Mouse (Mus musculus): ENCODE results near the gene Slc25a11. TPM values are rescaled to one million over a fixed set of nuclear protein-coding genes. Genes with fewer than 3 reads are reported as not detected.
A peak's percentile ranks its signal among the peaks of the same experiment; 100 is the strongest.

Slc25a11 gene
- polyA plus RNA-seq, 1 experiment from 2014 or later = 162 TPM

- H3K27ac ChIP-seq = no peak overlapping the region
- H3K9me3 ChIP-seq = no peaks in the 10 kb centered on the region
- H3K4me1 ChIP-seq = no peaks in the 10 kb centered on the region
- H3K4me3 ChIP-seq = no peak overlapping the region
- ATAC-seq (ENCODE audit: borderline replicate concordance, extremely low read depth, low FRiP score, low TSS enrichment) = no peak
- H3K36me3 ChIP-seq = peaks cover 55% of the 10 kb centered on the region
- no peak overlapping the region for H3K9ac ChIP-seq
- WGBS = 69% methylated on average over 12 of the region's 12 CpGs
- H3K27me3 ChIP-seq = no peaks in the 10 kb centered on the region
- no peak overlapping the region for H3K4me2 ChIP-seq
These were observed 40.6 kb downstream of the Slc25a11 start for GRCm38 (mm10) chr11:70606717-70607116.

DNA sequence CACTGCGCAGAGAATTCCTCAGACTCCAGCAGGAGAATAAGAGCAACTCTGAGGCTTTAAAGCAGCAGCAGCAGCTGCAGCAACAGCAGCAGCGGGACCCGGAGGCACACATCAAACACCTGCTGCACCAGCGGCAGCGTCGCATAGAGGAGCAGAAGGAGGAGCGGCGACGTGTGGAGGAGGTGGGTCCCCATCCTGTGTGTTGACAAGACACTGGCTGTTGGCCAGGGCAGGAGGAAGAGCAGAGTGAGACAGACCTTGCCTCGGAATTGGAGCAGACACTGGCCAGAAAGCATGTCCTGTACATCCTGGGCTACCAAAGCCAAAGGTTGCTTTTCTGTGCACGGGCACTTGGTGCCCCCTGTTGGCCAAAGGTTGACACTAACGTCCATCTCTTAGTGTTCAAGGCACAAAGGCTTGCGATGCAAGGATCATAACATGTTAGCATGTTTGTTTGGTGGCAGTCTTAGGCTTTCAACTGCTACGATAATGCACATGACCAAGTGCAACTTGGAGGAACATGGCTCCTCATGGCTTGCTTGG, 42.2 kb downstream of the Slc25a11 start:
- H3K36me3 ChIP-seq = peaks cover 52% of the 10 kb centered on the region
- 52% methylated on average over 14 of the region's 14 CpGs for WGBS
- H3K4me3 ChIP-seq = no peak overlapping the region
- ATAC-seq (ENCODE audit: borderline replicate concordance, extremely low read depth, low FRiP score, low TSS enrichment) = no peak
- H3K27ac ChIP-seq = no peak overlapping the region
- no peaks in the 10 kb centered on the region for H3K9me3 ChIP-seq
- H3K9ac ChIP-seq = no peak overlapping the region
- H3K27me3 ChIP-seq = no peaks in the 10 kb centered on the region
- H3K4me1 ChIP-seq = no peaks in the 10 kb centered on the region
- no peak overlapping the region for H3K4me2 ChIP-seq

DNA sequence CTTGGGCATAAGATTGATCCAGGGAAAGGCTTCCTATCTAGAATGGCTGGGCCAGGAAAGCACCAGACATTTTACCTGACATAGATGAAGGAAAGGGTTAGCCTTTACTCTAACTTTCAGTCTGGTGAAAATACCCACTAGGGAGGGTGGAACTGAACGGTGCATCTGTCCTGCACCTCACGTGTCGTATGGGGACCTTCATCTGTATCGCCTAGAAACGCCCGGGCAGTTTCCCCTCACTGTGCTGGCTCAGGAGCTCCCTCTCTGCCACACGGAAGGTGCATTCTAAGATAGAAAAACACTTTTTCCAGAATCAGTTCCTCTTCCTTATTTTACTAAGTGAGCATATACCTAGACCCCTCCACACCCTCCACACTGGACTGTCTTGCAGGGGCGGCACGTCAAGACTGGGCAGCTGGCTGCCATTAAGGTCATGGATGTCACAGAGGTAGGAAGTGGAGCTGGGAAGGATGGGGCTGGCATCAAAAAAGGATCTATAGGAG, 48.8 kb downstream of the Slc25a11 start:
- Histone ChIP-seq H3K27me3 (no peaks in the 10 kb centered on the region), H3K9me3 (no peaks in the 10 kb centered on the region), H3K4me3 (no peak overlapping the region), H3K36me3 (peaks cover 18% of the 10 kb centered on the region), H3K4me1 (no peaks in the 10 kb centered on the region; the same call in 1 of the 2 replicates), H3K27ac (no peak overlapping the region), H3K9ac (no peak overlapping the region), H3K4me2 (no peak overlapping the region)
- no peak for ATAC-seq (ENCODE audit: borderline replicate concordance, extremely low read depth, low FRiP score, low TSS enrichment)
- 87% methylated on average over 9 of the region's 9 CpGs for WGBS

DNA sequence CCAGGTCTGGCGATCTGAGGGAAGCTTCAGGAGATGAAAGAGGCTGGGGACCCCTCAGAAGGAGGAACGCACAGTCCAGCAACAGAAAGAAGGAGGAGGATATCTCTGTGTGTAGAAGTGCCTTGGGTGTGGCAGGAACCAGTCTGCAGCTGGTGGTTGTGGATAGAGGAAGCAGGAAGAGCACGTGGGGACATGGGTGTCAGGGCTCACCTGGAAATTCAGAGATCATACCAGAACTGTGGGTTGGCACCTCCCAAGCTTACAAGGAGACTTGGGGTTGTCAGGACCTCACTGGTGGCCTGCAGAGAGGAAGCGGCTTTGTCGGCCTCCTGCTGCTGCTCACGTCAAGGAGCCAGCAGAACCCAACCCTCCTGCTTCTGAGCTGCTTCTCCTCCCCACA, 50.0 kb downstream of the Slc25a11 start:
- no peak overlapping the region for H3K27ac ChIP-seq
- peaks cover 15% of the 10 kb centered on the region for H3K36me3 ChIP-seq
- no peaks in the 10 kb centered on the region; the same call in 1 of the 2 replicates for H3K4me1 ChIP-seq
- H3K4me2 ChIP-seq = no peak overlapping the region
- no peaks in the 10 kb centered on the region for H3K27me3 ChIP-seq
- H3K9ac ChIP-seq = no peak overlapping the region
- no peaks in the 10 kb centered on the region for H3K9me3 ChIP-seq
- no peak overlapping the region for H3K4me3 ChIP-seq
- 78% methylated on average over 6 of the region's 6 CpGs for WGBS
- ATAC-seq (ENCODE audit: borderline replicate concordance, extremely low read depth, low FRiP score, low TSS enrichment) = no peak

DNA sequence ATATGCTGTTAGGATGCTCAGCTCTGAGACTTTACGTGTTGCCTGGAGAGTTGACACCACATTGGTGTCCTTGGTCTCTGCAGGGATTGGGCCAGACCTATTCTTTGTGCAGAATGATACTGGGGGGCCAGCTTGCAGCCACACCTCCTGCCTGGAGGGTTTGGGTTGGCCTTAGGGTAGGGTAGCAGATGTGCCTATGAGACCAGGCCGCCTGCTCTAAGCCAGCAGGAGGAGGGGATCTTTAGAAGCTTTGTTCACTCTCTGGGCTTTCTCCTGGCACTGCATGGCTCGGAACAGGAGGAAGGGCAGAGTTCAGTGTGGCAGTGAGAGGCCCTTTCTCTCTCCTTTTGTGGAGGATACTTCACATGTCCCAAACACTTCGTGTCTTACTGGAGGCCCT, 51.2 kb downstream of the Slc25a11 start:
- ATAC-seq (ENCODE audit: borderline replicate concordance, extremely low read depth, low FRiP score, low TSS enrichment) = no peak
- 65% methylated on average over 4 of the region's 4 CpGs for WGBS
- Histone ChIP-seq H3K4me2 (no peak overlapping the region), H3K4me1 (no peaks in the 10 kb centered on the region; the same call in 1 of the 2 replicates), H3K9me3 (no peaks in the 10 kb centered on the region), H3K36me3 (peaks cover 15% of the 10 kb centered on the region), H3K27ac (no peak overlapping the region), H3K4me3 (no peak overlapping the region), H3K9ac (no peak overlapping the region), H3K27me3 (no peaks in the 10 kb centered on the region)

DNA sequence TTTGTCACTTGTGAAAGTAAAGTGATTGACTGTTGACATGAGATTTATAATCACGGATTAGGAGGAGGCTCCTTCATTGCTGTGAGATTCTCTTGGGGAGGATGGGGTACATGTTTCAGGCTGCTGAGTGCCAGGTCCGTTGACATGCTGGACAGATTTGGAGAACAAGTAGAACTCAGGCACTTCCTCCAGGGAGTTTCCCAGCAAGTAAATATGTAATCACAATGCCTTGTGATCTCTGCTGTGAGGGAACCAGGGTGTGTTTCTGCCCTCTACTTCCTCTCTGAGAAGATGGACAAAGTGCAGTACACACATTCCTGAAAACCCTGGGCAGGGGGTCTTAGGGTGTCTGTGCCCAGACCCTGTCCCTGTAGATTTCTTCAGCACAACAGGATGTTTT, 51.6 kb downstream of the Slc25a11 start:
- no peak overlapping the region for H3K4me3 ChIP-seq
- no peak overlapping the region for H3K27ac ChIP-seq
- peaks cover 15% of the 10 kb centered on the region for H3K36me3 ChIP-seq
- no peak overlapping the region for H3K9ac ChIP-seq
- ATAC-seq (ENCODE audit: borderline replicate concordance, extremely low read depth, low FRiP score, low TSS enrichment) = no peak
- no peak overlapping the region for H3K4me2 ChIP-seq
- H3K27me3 ChIP-seq = no peaks in the 10 kb centered on the region
- no peaks in the 10 kb centered on the region; the same call in 1 of the 2 replicates for H3K4me1 ChIP-seq
- no peaks in the 10 kb centered on the region for H3K9me3 ChIP-seq
- WGBS = 53% methylated on average over 2 of the region's 2 CpGs

DNA sequence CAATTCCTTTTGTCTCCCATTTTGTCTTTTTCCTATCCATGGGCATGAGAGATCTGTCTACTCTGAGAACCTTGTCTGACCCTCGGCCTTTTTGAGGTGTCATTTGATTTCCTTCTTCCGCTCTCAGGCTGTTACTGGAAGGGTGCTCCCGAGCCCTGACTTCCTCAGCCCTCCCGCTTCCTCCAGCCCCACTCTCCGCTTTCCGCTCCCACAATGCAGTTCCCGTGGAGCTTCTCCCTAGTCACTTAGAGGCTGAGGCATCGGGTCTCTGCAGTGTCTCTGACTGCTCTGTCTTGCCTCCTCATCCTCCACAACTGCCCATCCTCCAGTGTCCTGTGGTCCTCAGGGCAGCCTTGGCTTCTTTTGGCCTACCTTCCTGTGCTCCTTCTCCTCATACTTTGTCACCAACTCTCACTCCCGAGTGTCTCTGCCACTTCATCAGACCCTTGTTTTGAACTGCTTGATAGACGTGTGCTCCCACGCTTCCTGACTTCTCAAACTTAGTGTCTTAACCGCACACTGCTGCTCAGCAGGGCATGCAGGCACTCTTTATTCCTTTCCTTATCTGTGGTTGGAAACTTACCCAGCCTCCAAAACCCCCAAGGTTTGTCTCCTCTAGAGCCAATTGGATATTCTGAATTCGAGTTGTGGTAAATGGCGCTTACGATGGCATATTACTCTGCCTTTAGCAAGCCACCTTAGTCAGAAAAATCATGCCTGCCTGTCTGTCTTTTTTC, 52.9 kb downstream of the Slc25a11 start:
- H3K36me3 ChIP-seq = peaks cover 15% of the 10 kb centered on the region
- peak overlapping the region; percentile 21; the same call in 1 of the 2 replicates for H3K27ac ChIP-seq
- 53% methylated on average over 15 of the region's 15 CpGs for WGBS
- H3K27me3 ChIP-seq = no peaks in the 10 kb centered on the region
- no peak overlapping the region for H3K9ac ChIP-seq
- H3K4me1 ChIP-seq = no peaks in the 10 kb centered on the region; the same call in 1 of the 2 replicates
- H3K9me3 ChIP-seq = no peaks in the 10 kb centered on the region
- no peak for ATAC-seq (ENCODE audit: borderline replicate concordance, extremely low read depth, low FRiP score, low TSS enrichment)
- no peak overlapping the region for H3K4me2 ChIP-seq
- no peak overlapping the region for H3K4me3 ChIP-seq

Other genes starting within 250 kb of the Slc25a11 start
- 38.1 and 38.2 TPM in 2 replicates for gene Pelp1, start 237.4 kb downstream of the Slc25a11 start, polyA plus RNA-seq (2015; fragmentation: Nextera tagmentation; extraction: Ambion mirVana)
- gene Arrb2, start 214.8 kb downstream of the Slc25a11 start, polyA plus RNA-seq (2015; fragmentation: Nextera tagmentation; extraction: Ambion mirVana) = 15.3 and 19.3 TPM in 2 replicates
- 40.5 and 43.1 TPM in 2 replicates for gene Med11, start 195.6 kb downstream of the Slc25a11 start, polyA plus RNA-seq (2015; fragmentation: Nextera tagmentation; extraction: Ambion mirVana)
- gene Zmynd15, start 188.0 kb downstream of the Slc25a11 start, polyA plus RNA-seq (2015; fragmentation: Nextera tagmentation; extraction: Ambion mirVana) = 0.45 and 0.73 TPM in 2 replicates
- gene Cxcl16, start 187.5 kb downstream of the Slc25a11 start, polyA plus RNA-seq (2015; fragmentation: Nextera tagmentation; extraction: Ambion mirVana) = 6.3 and 7.3 TPM in 2 replicates
- 1.2 and 1.8 TPM in 2 replicates for gene Tm4sf5, start 142.2 kb downstream of the Slc25a11 start, polyA plus RNA-seq (2015; fragmentation: Nextera tagmentation; extraction: Ambion mirVana)
- 1.0 and 1.2 TPM in 2 replicates for gene Vmo1, start 132.9 kb downstream of the Slc25a11 start, polyA plus RNA-seq (2015; fragmentation: Nextera tagmentation; extraction: Ambion mirVana)
- gene Gltpd2, start 128.3 kb downstream of the Slc25a11 start, polyA plus RNA-seq (2015; fragmentation: Nextera tagmentation; extraction: Ambion mirVana) = 0.62 and 0.86 TPM in 2 replicates
- gene Psmb6, start 122.1 kb downstream of the Slc25a11 start, polyA plus RNA-seq (2015; fragmentation: Nextera tagmentation; extraction: Ambion mirVana) = 771 and 802 TPM in 2 replicates
- not detected in 2 replicates for gene Gm40193, start 114.5 kb downstream of the Slc25a11 start, polyA plus RNA-seq (2015; fragmentation: Nextera tagmentation; extraction: Ambion mirVana)
- 8.6 and 8.9 TPM in 2 replicates for gene Pld2, start 107.4 kb downstream of the Slc25a11 start, polyA plus RNA-seq (2015; fragmentation: Nextera tagmentation; extraction: Ambion mirVana)
- gene Mink1, start 84.6 kb downstream of the Slc25a11 start, polyA plus RNA-seq (2015; fragmentation: Nextera tagmentation; extraction: Ambion mirVana) = 8.6 and 10.8 TPM in 2 replicates
- not detected in 2 replicates for gene 4930544D05Rik, start 31.6 kb downstream of the Slc25a11 start, polyA plus RNA-seq (2015; fragmentation: Nextera tagmentation; extraction: Ambion mirVana)
- gene Chrne, start 28.3 kb downstream of the Slc25a11 start, polyA plus RNA-seq (2015; fragmentation: Nextera tagmentation; extraction: Ambion mirVana) = 0.26 TPM in 1 of 2 replicates, not detected in the other
- gene Gp1ba, start 8.4 kb downstream of the Slc25a11 start, polyA plus RNA-seq (2015; fragmentation: Nextera tagmentation; extraction: Ambion mirVana) = 0.37 and 0.38 TPM in 2 replicates
- gene Rnf167, start 244 bp downstream of the Slc25a11 start, polyA plus RNA-seq (2015; fragmentation: Nextera tagmentation; extraction: Ambion mirVana) = 101 and 119 TPM in 2 replicates
- 1,970 and 2,089 TPM in 2 replicates for gene Pfn1, start 7.2 kb upstream of the Slc25a11 start, polyA plus RNA-seq (2015; fragmentation: Nextera tagmentation; extraction: Ambion mirVana)
- 27.9 and 33.3 TPM in 2 replicates for gene Eno3, start 9.7 kb upstream of the Slc25a11 start, polyA plus RNA-seq (2015; fragmentation: Nextera tagmentation; extraction: Ambion mirVana)
- gene Spag7, start 21.9 kb upstream of the Slc25a11 start, polyA plus RNA-seq (2015; fragmentation: Nextera tagmentation; extraction: Ambion mirVana) = 170 TPM in 2 replicates
- gene Camta2, start 40.6 kb upstream of the Slc25a11 start, polyA plus RNA-seq (2015; fragmentation: Nextera tagmentation; extraction: Ambion mirVana) = 11.8 and 12.8 TPM in 2 replicates
- gene Inca1, start 52.7 kb upstream of the Slc25a11 start, polyA plus RNA-seq (2015; fragmentation: Nextera tagmentation; extraction: Ambion mirVana) = 1.0 and 1.5 TPM in 2 replicates
- gene Kif1c, start 53.1 kb upstream of the Slc25a11 start, polyA plus RNA-seq (2015; fragmentation: Nextera tagmentation; extraction: Ambion mirVana) = 4.7 and 4.8 TPM in 2 replicates
- 4.6 and 5.4 TPM in 2 replicates for gene Zfp3, start 116.7 kb upstream of the Slc25a11 start, polyA plus RNA-seq (2015; fragmentation: Nextera tagmentation; extraction: Ambion mirVana)
- 0.35 and 0.46 TPM in 2 replicates for gene Scimp, start 165.1 kb upstream of the Slc25a11 start, polyA plus RNA-seq (2015; fragmentation: Nextera tagmentation; extraction: Ambion mirVana)
- gene Rabep1, start 197.3 kb upstream of the Slc25a11 start, polyA plus RNA-seq (2015; fragmentation: Nextera tagmentation; extraction: Ambion mirVana) = 29.9 and 32.5 TPM in 2 replicates